8 mouse cellular contexts compared by ENCODE assay signal in the genomic region with DNA sequence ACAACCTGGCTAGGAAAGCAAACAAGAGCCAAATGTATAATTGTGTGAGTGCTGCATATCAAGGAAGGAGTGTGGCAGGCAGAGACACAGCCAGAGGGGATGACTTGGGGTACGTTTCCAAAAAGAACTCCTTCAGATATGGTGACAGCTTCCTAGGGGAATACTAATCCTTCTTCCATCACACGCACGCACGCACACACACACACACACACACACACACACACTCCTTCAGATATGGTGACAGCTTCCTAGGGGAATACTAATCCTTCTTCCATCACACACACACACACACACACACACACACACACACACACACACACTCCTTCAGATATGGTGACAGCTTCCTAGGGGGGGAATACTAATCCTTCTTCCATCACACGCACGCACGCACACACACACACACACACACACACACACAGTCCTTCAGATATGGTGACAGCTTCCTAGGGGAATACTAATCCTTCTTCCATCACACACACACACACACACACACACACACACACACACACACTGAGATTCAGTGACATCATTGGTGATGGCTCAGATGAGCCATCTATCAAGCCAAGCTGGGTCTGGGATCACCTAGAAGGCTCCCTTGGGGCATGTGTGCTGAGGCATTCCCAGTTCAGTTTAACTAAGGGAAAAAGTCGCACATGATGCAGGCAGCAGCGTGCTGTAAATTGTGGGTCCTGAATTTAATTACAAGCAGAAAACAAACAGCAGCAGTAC.
DNase-seq lines count a peak whose midpoint lies in the region; ATAC-seq and TF ChIP-seq lines count a peak whose summit lies in the region.
"Not testable (repeated sequence)": the region's sequence is repeated elsewhere in the genome, so short reads cannot be mapped to it uniquely, and the experiment has no call there.

No protein-coding gene starts in this region.

- H3K9ac ChIP-seq in forebrain, embryonic 12.5 days; forebrain, postnatal 0 days; hindbrain, embryonic 15.5 days; limb, embryonic 12.5 days (replicated peaks); midbrain, postnatal 0 days (replicated peaks; ENCODE audit: low read length, poor library complexity, severe bottlenecking); neural tube, embryonic 15.5 days (replicated peaks): not testable (repeated sequence)

- not testable (repeated sequence) for H3K4me3 ChIP-seq in forebrain, embryonic 12.5 days (replicated peaks); forebrain, postnatal 0 days (ENCODE audit: low read depth, low read length); hindbrain, embryonic 15.5 days; limb, embryonic 12.5 days (replicated peaks); midbrain, postnatal 0 days (ENCODE audit: low read depth, low read length); neural tube, embryonic 15.5 days (replicated peaks)

- WGBS in forebrain, embryonic 12.5 days: 57% methylated on average over 9 of the region's 9 CpGs
- 59% methylated on average over 9 of the region's 9 CpGs for WGBS in forebrain, postnatal 0 days
- WGBS in hindbrain, embryonic 15.5 days: 53% methylated on average over 9 of the region's 9 CpGs
- 47% methylated on average over 9 of the region's 9 CpGs for WGBS in limb, embryonic 12.5 days
- WGBS in midbrain, postnatal 0 days: 46% methylated on average over 9 of the region's 9 CpGs
- 48% methylated on average over 9 of the region's 9 CpGs for WGBS in neural tube, embryonic 15.5 days

- not testable (repeated sequence) for H3K27ac ChIP-seq in forebrain, embryonic 12.5 days; forebrain, postnatal 0 days (ENCODE audit: low read depth, low read length); hindbrain, embryonic 15.5 days (replicated peaks); midbrain, postnatal 0 days (ENCODE audit: low read depth, low read length)
- H3K27ac ChIP-seq in limb, embryonic 12.5 days: 0 out of 2 replicates have a peak overlapping the region, but pooled peaks have one; percentile 2
- H3K27ac ChIP-seq in neural tube, embryonic 15.5 days (replicated peaks): peak overlapping the region; percentile 41; the same call in 1 of the 2 replicates

- TF ChIP-seq CTCF in forebrain, postnatal 0 days (IDR thresholded peaks at IDR 0.05; ENCODE audit: low read depth); midbrain, postnatal 0 days (IDR thresholded peaks at IDR 0.05): not testable (repeated sequence)

- H3K36me3 ChIP-seq in forebrain, embryonic 12.5 days (replicated peaks); forebrain, postnatal 0 days (ENCODE audit: insufficient read depth); hindbrain, embryonic 15.5 days; limb, embryonic 12.5 days; midbrain, postnatal 0 days (ENCODE audit: insufficient read depth, low read length); neural tube, embryonic 15.5 days: not testable (repeated sequence)

- H3K4me1 ChIP-seq in forebrain, embryonic 12.5 days; forebrain, postnatal 0 days (ENCODE audit: insufficient read depth); hindbrain, embryonic 15.5 days (replicated peaks); midbrain, postnatal 0 days (ENCODE audit: insufficient read depth, low read length): not testable (repeated sequence)
- H3K4me1 ChIP-seq in limb, embryonic 12.5 days (replicated peaks): peaks cover 16% of the 10 kb centered on the region
- H3K4me1 ChIP-seq in neural tube, embryonic 15.5 days: peaks cover 24% of the 10 kb centered on the region

- not testable (repeated sequence) for H3K9me3 ChIP-seq in forebrain, embryonic 12.5 days; forebrain, postnatal 0 days (ENCODE audit: low read length); hindbrain, embryonic 15.5 days; limb, embryonic 12.5 days; midbrain, postnatal 0 days (ENCODE audit: low read length); neural tube, embryonic 15.5 days (replicated peaks)

- H3K27me3 ChIP-seq in forebrain, embryonic 12.5 days; forebrain, postnatal 0 days (ENCODE audit: insufficient read depth, low read length); hindbrain, embryonic 15.5 days; limb, embryonic 12.5 days; midbrain, postnatal 0 days (ENCODE audit: insufficient read depth, low read length); neural tube, embryonic 15.5 days (replicated peaks): not testable (repeated sequence)

- ATAC-seq in forebrain, embryonic 12.5 days (ENCODE audit: low FRiP score): peak; percentile 63; the same call in 1 of the 2 replicates
- ATAC-seq in forebrain, postnatal 0 days: peak; percentile 36; the same call in 1 of the 2 replicates
- ATAC-seq in hindbrain, embryonic 15.5 days (ENCODE audit: low FRiP score, low read depth): peak; percentile 62
- not testable (repeated sequence) for ATAC-seq in limb, embryonic 12.5 days (ENCODE audit: insufficient number of reproducible peaks, insufficient read depth, low FRiP score, low TSS enrichment, low read depth)
- peak; percentile 72; the same call in 1 of the 2 replicates for ATAC-seq in midbrain, postnatal 0 days (ENCODE audit: low FRiP score)
- ATAC-seq in neural tube, embryonic 15.5 days (ENCODE audit: low FRiP score): peak; percentile 48; the same call in 1 of the 2 replicates

- DNase-seq in 3T3-L1 (ENCODE audit: low read depth, low spot score): peak; percentile 16
- DNase-seq in forebrain, postnatal 0 days; midbrain, postnatal 0 days (ENCODE audit: low spot score): not testable (repeated sequence)
- DNase-seq in mesoderm, embryonic 11.5 days (ENCODE audit: low read depth, low spot score): peak; percentile 37

- not testable (repeated sequence) for H3K4me2 ChIP-seq in forebrain, embryonic 12.5 days; forebrain, postnatal 0 days (ENCODE audit: low read depth); hindbrain, embryonic 15.5 days; limb, embryonic 12.5 days; midbrain, postnatal 0 days (ENCODE audit: low read depth, low read length, poor library complexity, severe bottlenecking); neural tube, embryonic 15.5 days
